Mouse (Mus musculus): ENCODE results near the gene Ces3a.

GRCm38 (mm10) chr8:105010000-105010399 is 38.4 kb upstream of the Ces3a start:
- TF ChIP-seq CTCF (IDR thresholded peaks at IDR 0.05; ENCODE audit: borderline replicate concordance, control insufficient read depth, extremely low read depth, insufficient read depth, low read length, poor library complexity) = no peak
- no peak for TF ChIP-seq POLR2A (IDR thresholded peaks at IDR 0.05; ENCODE audit: control insufficient read depth, extremely low read depth, insufficient read depth, low read length, poor library complexity)

Measured in thymus, adult 2 months (tissue).